Mouse (Mus musculus) ES-Bruce4 (cell line): ENCODE results near the gene Nod2.

Source experiments
- CTCF ChIP-seq: IDR thresholded peaks from one replicate; pipeline ENCODE4 v1.8.1; 2011; ENCODE audit warnings: low read depth, low read length
- POLR2A ChIP-seq: IDR thresholded peaks from one replicate; pipeline ENCODE4 v1.8.1; 2011; ENCODE audit warnings: low read length; ENCODE audit not compliant: insufficient read depth

DNA sequence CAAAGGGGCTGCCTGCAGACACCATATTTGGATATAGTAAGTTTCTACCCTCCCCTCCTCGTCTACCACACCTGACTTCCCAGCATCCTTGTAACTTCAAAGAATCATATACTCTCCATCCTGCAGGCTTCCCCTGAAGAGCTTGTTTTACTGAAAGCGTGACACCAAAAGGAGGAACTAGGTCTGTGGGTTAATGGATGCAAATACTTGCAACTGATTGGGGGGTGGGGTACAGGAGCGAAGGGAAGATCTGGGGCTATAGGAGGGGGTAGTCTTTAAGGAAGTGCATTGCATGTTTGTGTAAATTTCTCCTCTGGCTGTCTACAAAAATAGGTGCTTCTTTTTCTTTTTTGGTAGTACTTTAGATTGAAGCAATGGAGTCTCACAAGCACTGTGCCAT, 20.7 kb upstream of the Nod2 start:
- TF ChIP-seq CTCF: no peak
- no peak for TF ChIP-seq POLR2A
